Comparison of ENCODE assay signal across 8 mouse cellular contexts in genomic region chr8:71340625-71341024, GRCm38 (mm10). TPM values are rescaled to one million over a fixed set of nuclear protein-coding genes. Genes with fewer than 3 reads are reported as not detected.
DNase-seq lines count a peak whose midpoint lies in the region; ATAC-seq and TF ChIP-seq lines count a peak whose summit lies in the region.
"Had no signal": no experiment of that assay in that cellular context is flagged by ENCODE, and none has a peak within 500 bp of the region (broad histone marks: within the 10 kb centered on the region; RNA-seq: fewer than 3 reads in every experiment).

No protein-coding gene starts in this region.

- no peaks in the 10 kb centered on the region for H3K27me3 ChIP-seq in kidney, adult 2 months (replicated peaks; ENCODE audit: control insufficient read depth, insufficient read depth, low read length)
- H3K27me3 ChIP-seq in kidney, embryonic 16.5 days (ENCODE audit: insufficient read depth, low read length), result no peaks in the 10 kb centered on the region
- no peaks in the 10 kb centered on the region for H3K27me3 ChIP-seq in spleen, adult 2 months (ENCODE audit: control insufficient read depth, insufficient read depth, low read length)

- no peak for ATAC-seq in kidney, embryonic 16.5 days (ENCODE audit: low FRiP score, low TSS enrichment)

- no peak overlapping the region for H3K4me3 ChIP-seq in kidney, adult 2 months (ENCODE audit: insufficient read depth, low read depth, low read length)
- no peak overlapping the region for H3K4me3 ChIP-seq in kidney, embryonic 16.5 days (ENCODE audit: low read length)
- H3K4me3 ChIP-seq in spleen, adult 2 months (ENCODE audit: extremely low read depth, insufficient read depth, insufficient read length), result no peak overlapping the region
- H3K4me3 ChIP-seq: myocyte had no signal

- H3K4me1 ChIP-seq in kidney, adult 2 months (ENCODE audit: control insufficient read depth, insufficient read depth, low read length), result no peaks in the 10 kb centered on the region
- no peaks in the 10 kb centered on the region for H3K4me1 ChIP-seq in kidney, embryonic 16.5 days (ENCODE audit: insufficient read depth, low read length)
- H3K4me1 ChIP-seq in spleen, adult 2 months (ENCODE audit: control insufficient read depth, insufficient read depth, insufficient read length), result no peaks in the 10 kb centered on the region

- H3K9me3 ChIP-seq in kidney, embryonic 16.5 days (ENCODE audit: low read length), result no peaks in the 10 kb centered on the region

- TF ChIP-seq POLR2A in kidney, adult 2 months (IDR thresholded peaks at IDR 0.05; ENCODE audit: low read depth, low read length), result no peak
- no peak for TF ChIP-seq POLR2A in spleen, adult 2 months (IDR thresholded peaks at IDR 0.05; ENCODE audit: low read depth, low read length)

- H3K9ac ChIP-seq in kidney, embryonic 16.5 days (replicated peaks; ENCODE audit: low read length), result no peak overlapping the region

- peak; percentile 47 for DNase-seq in kidney, adult 2 months
- DNase-seq in MEL-GATA-1-ER (ENCODE audit: extremely low read depth, low read depth), result peak; percentile 11
- DNase-seq in c-Kit-positive CD71-positive TER-119-negative erythroid progenitor cells, embryonic 14.5 days (ENCODE audit: low read depth), result peak; percentile 45
- peak; percentile 45 to 80 for DNase-seq in kidney, postnatal 36 days
- peak in 1 of 2 experiments; percentile 28 for DNase-seq in spleen, adult 2 months (ENCODE audit: low read depth in 1 of 2, low spot score in 2 of 2)
- no peak for DNase-seq in yolk sac, embryonic 10.5 days (ENCODE audit: low spot score)

- TF ChIP-seq CTCF in kidney, adult 2 months (conservative IDR thresholded peaks at IDR 0.05; ENCODE audit: insufficient read depth, insufficient read length, low read depth, low read length), result peak; percentile 66
- peak; percentile 28; the same call in 1 of the 2 replicates for TF ChIP-seq CTCF in spleen, adult 2 months (IDR thresholded peaks at IDR 0.05; ENCODE audit: extremely low read depth, insufficient read depth, insufficient read length, insufficient replicate concordance)

- 88% methylated on average over 5 of the region's 5 CpGs for WGBS in kidney, adult 2 months
- WGBS in kidney, embryonic 16.5 days, result 77% methylated on average over 5 of the region's 5 CpGs
- 91% methylated on average over 5 of the region's 5 CpGs for WGBS in spleen, adult 2 months

- H3K36me3 ChIP-seq in kidney, adult 2 months (ENCODE audit: control insufficient read depth, insufficient read depth, low read length), result no peaks in the 10 kb centered on the region
- H3K36me3 ChIP-seq in kidney, embryonic 16.5 days (ENCODE audit: insufficient read depth, low read length), result peaks cover 23% of the 10 kb centered on the region
- peaks cover 37% of the 10 kb centered on the region for H3K36me3 ChIP-seq in spleen, adult 2 months (ENCODE audit: control insufficient read depth, insufficient read depth, low read length)

- no peak overlapping the region for H3K27ac ChIP-seq in kidney, adult 2 months (ENCODE audit: insufficient read depth, low read depth, low read length)
- no peak overlapping the region for H3K27ac ChIP-seq in kidney, embryonic 16.5 days (ENCODE audit: low read length)
- no peak overlapping the region for H3K27ac ChIP-seq in spleen, adult 2 months (ENCODE audit: insufficient read depth, low read length)

- no peak overlapping the region for H3K4me2 ChIP-seq in kidney, embryonic 16.5 days (replicated peaks; ENCODE audit: low read depth, low read length)

RNA-seq across cellular contexts. Expression of gene Use1, which starts 26.0 kb away (rescaled TPM):
- 111 and 127 TPM in 2 replicates for polyA plus RNA-seq in kidney, adult 2 months (2012; rRNA removed)
- polyA plus RNA-seq in kidney, embryonic 16.5 days (2015; fragmentation: Nextera tagmentation; extraction: Ambion mirVana), result 109 and 111 TPM in 2 replicates
- polyA plus RNA-seq in spleen, adult 2 months (2012; rRNA removed), result 104 and 113 TPM in 2 replicates

RNA-seq across cellular contexts. Expression of gene Ocel1, which starts 30.5 kb away (rescaled TPM):
- 12.5 and 14.2 TPM in 2 replicates for polyA plus RNA-seq in kidney, adult 2 months (2012; rRNA removed)
- 6.1 TPM in 2 replicates for polyA plus RNA-seq in kidney, embryonic 16.5 days (2015; fragmentation: Nextera tagmentation; extraction: Ambion mirVana)
- polyA plus RNA-seq in spleen, adult 2 months (2012; rRNA removed), result 16.8 and 20.6 TPM in 2 replicates

RNA-seq across cellular contexts. Expression of gene Nr2f6, which starts 41.1 kb away (rescaled TPM):
- 177 and 264 TPM in 2 replicates for polyA plus RNA-seq in kidney, adult 2 months (2012; rRNA removed)
- 65.4 and 82.9 TPM in 2 replicates for polyA plus RNA-seq in kidney, embryonic 16.5 days (2015; fragmentation: Nextera tagmentation; extraction: Ambion mirVana)
- 59.4 and 88.0 TPM in 2 replicates for polyA plus RNA-seq in spleen, adult 2 months (2012; rRNA removed)

RNA-seq across cellular contexts. Expression of gene Ushbp1, which starts 55.0 kb away (rescaled TPM):
- 38.5 and 43.4 TPM in 2 replicates for polyA plus RNA-seq in kidney, adult 2 months (2012; rRNA removed)
- 29.8 and 31.2 TPM in 2 replicates for polyA plus RNA-seq in kidney, embryonic 16.5 days (2015; fragmentation: Nextera tagmentation; extraction: Ambion mirVana)
- polyA plus RNA-seq in spleen, adult 2 months (2012; rRNA removed), result 14.7 and 18.4 TPM in 2 replicates

RNA-seq across cellular contexts. Expression of gene Babam1, which starts 56.0 kb away (rescaled TPM):
- 153 and 162 TPM in 2 replicates for polyA plus RNA-seq in kidney, adult 2 months (2012; rRNA removed)
- 116 and 120 TPM in 2 replicates for polyA plus RNA-seq in kidney, embryonic 16.5 days (2015; fragmentation: Nextera tagmentation; extraction: Ambion mirVana)
- 104 and 128 TPM in 2 replicates for polyA plus RNA-seq in spleen, adult 2 months (2012; rRNA removed)
